Mouse (Mus musculus) liver, embryonic 14.5 days (tissue): Measurements from ENCODE around the gene Srp72. TPM values are rescaled to one million over a fixed set of nuclear protein-coding genes. Genes with fewer than 3 reads are reported as not detected.

Experiments used
- ATAC-seq: fragments of 200-750 bp; cut with Nextera tagmentation; 2 replicates; pipeline ENCODE4 v1.8.0; 2017; ENCODE audit warnings: moderate number of reproducible peaks, mild to moderate bottlenecking, moderate library complexity; ENCODE audit not compliant: insufficient read depth
- DNase-seq, 3 experiments: peaks; one replicate each; pipeline ENCODE4 v3.0.0-alpha.2; 2012 to 2013; ENCODE audit warnings: low read depth in 3 of 3, low spot score in 3 of 3
- H3K27ac ChIP-seq: fragments of 300-500 bp; sonication (generic); 2 replicates; pipeline ENCODE4 v1.5.1; 2014; ENCODE audit warnings: moderate library complexity, mild to moderate bottlenecking, control low read depth, inconsistent platforms
- H3K27me3 ChIP-seq: fragments of 300-500 bp; sonication (generic); 2 replicates; pipeline ENCODE4 v1.6.1; 2014; ENCODE audit warnings: mild to moderate bottlenecking, low read length, moderate library complexity; ENCODE audit not compliant: control insufficient read depth, insufficient read depth
- H3K36me3 ChIP-seq: fragments of 300-500 bp; sonication (generic); replicated peaks from 2 replicates; pipeline ENCODE4 v1.6.1; 2014; ENCODE audit warnings: low read depth; ENCODE audit not compliant: control insufficient read depth, insufficient read depth
- H3K4me1 ChIP-seq, 2 experiments: fragments of 200-500 bp in 1 of 2; fragments of 300-500 bp in 1 of 2; sonication (generic) in 1 of 2; replicated peaks; 2 replicates each; pipeline ENCODE4 v1.6.1; 2012 to 2014; ENCODE audit warnings: antibody characterized with exemption in 1 of 2, inconsistent platforms in 1 of 2, low read length in 1 of 2; ENCODE audit not compliant: control insufficient read depth in 2 of 2, insufficient read depth in 2 of 2
- H3K4me2 ChIP-seq: fragments of 300-500 bp; sonication (generic); 2 replicates; pipeline ENCODE4 v1.6.1; 2014; ENCODE audit warnings: low read depth, mild to moderate bottlenecking, control low read depth, moderate library complexity
- H3K4me3 ChIP-seq, 2 experiments: fragments of 200-500 bp in 1 of 2; fragments of 300-500 bp in 1 of 2; sonication (generic) in 1 of 2; 2 replicates each; pipeline ENCODE4 v1.5.1; 2012 to 2014; ENCODE audit warnings: low read depth in 2 of 2, low read length in 2 of 2, mild to moderate bottlenecking in 2 of 2, control low read depth in 1 of 2, inconsistent platforms in 1 of 2, moderate library complexity in 1 of 2; ENCODE audit not compliant: insufficient read depth in 1 of 2
- H3K9ac ChIP-seq: fragments of 300-500 bp; sonication (generic); replicated peaks from 2 replicates; pipeline ENCODE4 v1.6.1; 2014; ENCODE audit warnings: mild to moderate bottlenecking, control low read depth, moderate library complexity
- H3K9me3 ChIP-seq: fragments of 300-500 bp; sonication (generic); 2 replicates; pipeline ENCODE4 v1.6.1; 2016; ENCODE audit warnings: low read length, mixed read lengths; ENCODE audit not compliant: control insufficient read depth
- CTCF ChIP-seq: IDR thresholded peaks from 2 replicates; pipeline ENCODE4 v1.5.1; 2016; ENCODE audit warnings: antibody characterized with exemption, low read depth, control low read depth
- EP300 ChIP-seq: IDR thresholded peaks from 2 replicates; pipeline ENCODE4 v1.6.1; 2016; ENCODE audit warnings: antibody characterized with exemption, low read depth
- WGBS: fragments of 180-500 bp; shearing (Covaris S2); extraction: QIAGEN DNeasy Blood & Tissue Kit; methylation state at CpG from one replicate; pipeline ENCODE4 v1.1.7; 2014; ENCODE audit not compliant: insufficient replicate concordance; 5-methylcytosine and 5-hydroxymethylcytosine counted together
- polyA plus RNA-seq, 2 experiments: library from polyadenylated mRNA; depleted of rRNA in 1 of 2; stranded (reverse) in 1 of 2; unstranded in 1 of 2; fragments of >200 nt; fragmentation: Nextera tagmentation in 1 of 2; extraction: Ambion mirVana in 1 of 2; gene quantifications; 2 replicates each; pipeline versions ENCODE4 v1.2.1 to v1.2.3; 2012 to 2014

The Srp72 gene
- polyA plus RNA-seq, 2 experiments: 32.3 to 45.5 TPM

- peak overlapping the region; percentile 15; the same call in 1 of the 2 replicates for H3K4me2 ChIP-seq
- TF ChIP-seq EP300: no peak
- TF ChIP-seq CTCF: no peak
- no peak overlapping the region for H3K4me3 ChIP-seq
- no peaks in the 10 kb centered on the region for H3K27me3 ChIP-seq
- DNase-seq: no peak
- peak overlapping the region; percentile 13 for H3K9ac ChIP-seq
- 68% methylated on average over 4 of the region's 4 CpGs for WGBS
- peaks cover 16% of the 10 kb centered on the region for H3K36me3 ChIP-seq
- peaks cover 8 to 16% of the 10 kb centered on the region in 2 experiments for H3K4me1 ChIP-seq
- no peaks in the 10 kb centered on the region for H3K9me3 ChIP-seq
- no peak overlapping the region for H3K27ac ChIP-seq
- ATAC-seq: no peak
These were observed 26.7 kb upstream of the Srp72 start for GRCm38 (mm10) chr5:76947758-76948157.

DNA sequence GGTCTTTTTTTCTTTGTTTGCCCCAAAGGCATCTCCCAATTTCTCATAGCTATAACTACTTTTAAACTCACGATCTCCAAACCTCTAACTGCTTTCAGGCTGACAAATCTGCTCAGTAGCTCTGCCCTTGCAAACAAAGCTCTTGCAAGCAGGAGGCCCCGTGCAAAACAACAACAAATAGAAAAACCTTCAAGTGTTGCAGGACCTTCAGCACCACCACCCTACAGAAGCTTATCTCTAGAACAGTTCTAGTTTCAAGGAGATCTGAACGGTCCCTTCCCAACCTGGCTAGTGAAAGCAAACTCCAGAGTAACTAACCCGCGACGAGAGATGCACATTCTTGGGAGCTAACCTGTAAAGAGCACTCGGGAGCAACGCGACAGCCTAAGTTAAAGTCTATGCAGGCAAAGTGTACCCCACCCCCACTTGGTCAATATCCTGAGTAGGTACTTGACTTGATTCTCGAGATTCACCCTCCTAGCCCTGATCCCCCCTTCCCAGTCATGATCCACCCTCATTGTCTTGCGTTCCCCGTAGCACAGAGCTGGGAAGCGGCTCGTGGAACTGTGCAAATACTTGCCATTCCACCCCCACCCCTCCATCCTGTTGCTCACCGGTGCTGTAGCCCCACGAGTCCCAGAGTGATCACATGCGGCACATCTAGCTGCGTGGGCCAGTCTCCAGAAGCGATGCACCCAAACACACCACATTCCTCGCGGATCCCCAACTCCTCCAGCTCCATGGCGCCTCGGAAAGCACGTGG is 24.0 kb upstream of the Srp72 start:
- Histone ChIP-seq H3K27ac (peak overlapping the region; percentile 38), H3K4me1 (peaks cover 14 to 30% of the 10 kb centered on the region in 2 experiments), H3K36me3 (peaks cover 28% of the 10 kb centered on the region), H3K4me3 (peak overlapping the region; percentile 65 to 88), H3K4me2 (peak overlapping the region; percentile 91), H3K9ac (peak overlapping the region; percentile 73), H3K27me3 (no peaks in the 10 kb centered on the region), H3K9me3 (no peaks in the 10 kb centered on the region)
- TF ChIP-seq CTCF: no peak
- no peak for TF ChIP-seq EP300
- whole genome bisulfite sequencing: under 1% methylated on average over 24 of the region's 24 CpGs
- ATAC-seq: peak; percentile 1; the same call in 1 of the 2 replicates
- DNase-seq: no peak

DNA sequence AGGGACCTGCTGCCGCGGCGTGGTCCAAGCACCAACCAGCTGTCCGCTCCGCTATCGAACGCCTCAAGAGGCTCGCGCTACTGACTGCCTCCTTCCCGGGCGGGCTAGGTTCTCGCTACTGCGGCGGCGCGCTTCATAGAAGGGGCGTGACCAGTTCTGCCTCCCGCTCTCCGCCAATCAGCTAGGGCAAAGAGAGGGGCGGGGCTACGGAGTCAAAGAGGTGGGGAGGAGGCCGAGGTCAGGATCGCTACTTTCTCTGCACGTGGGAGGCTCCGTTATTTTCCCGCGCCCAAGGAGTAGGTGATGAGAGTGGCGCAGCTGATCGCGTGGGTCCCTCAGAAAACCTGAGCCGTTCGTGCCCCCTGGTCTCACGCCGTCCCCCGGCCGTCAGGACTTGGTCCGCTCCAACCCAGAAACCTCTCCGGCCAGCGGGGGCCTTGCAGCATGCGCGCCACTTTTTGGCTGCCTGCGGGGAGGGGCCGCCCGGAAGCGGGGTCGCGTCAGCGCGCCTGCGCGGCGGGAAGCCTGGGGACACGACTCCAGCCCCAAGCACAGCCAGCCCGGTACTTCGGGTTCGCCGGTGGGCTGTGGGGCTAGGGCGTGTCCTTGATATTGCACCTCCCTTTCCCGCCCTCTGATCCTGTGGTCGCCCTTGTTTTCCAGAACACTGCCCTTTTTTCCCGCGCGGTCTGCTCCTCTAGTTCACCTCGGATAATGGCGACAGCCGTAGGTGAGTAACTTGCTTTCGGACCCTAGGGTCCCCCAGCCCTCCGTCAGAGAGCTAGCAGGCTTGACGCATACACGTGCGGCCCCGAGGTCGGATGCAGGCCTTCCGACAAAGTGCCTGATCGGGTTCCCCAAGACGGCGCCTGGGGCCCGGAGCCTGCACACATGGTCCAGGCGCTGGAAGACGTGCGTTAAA is 23.1 kb upstream of the Srp72 start, which contains the start of the genes Paics and Ppat:
Gene Paics, plus strand, starts transcription at position 202 of the 922 bp plus-strand sequence.
Gene Ppat, minus strand, starts transcription at position 473 of the 922 bp plus-strand sequence.
- TF ChIP-seq EP300 (peak; percentile 32), CTCF (0 out of 2 replicates have a peak, but pooled peaks have one; percentile 13)
- Histone ChIP-seq H3K4me1 (peaks cover 14 to 32% of the 10 kb centered on the region in 2 experiments), H3K9ac (peak within 1 kb of the TSS; percentile 89), H3K36me3 (peaks cover 28% of the 10 kb centered on the region), H3K4me2 (peak within 1 kb of the TSS; percentile 91), H3K9me3 (no peaks in the 10 kb centered on the region), H3K27me3 (no peaks in the 10 kb centered on the region), H3K4me3 (peak within 1 kb of the TSS; percentile 88 to 89), H3K27ac (peak within 1 kb of the TSS; percentile 73)
- under 1% methylated on average over 81 of the region's 81 CpGs for WGBS
- ATAC-seq (peak; percentile 90), DNase-seq (peak; percentile 98)

DNA sequence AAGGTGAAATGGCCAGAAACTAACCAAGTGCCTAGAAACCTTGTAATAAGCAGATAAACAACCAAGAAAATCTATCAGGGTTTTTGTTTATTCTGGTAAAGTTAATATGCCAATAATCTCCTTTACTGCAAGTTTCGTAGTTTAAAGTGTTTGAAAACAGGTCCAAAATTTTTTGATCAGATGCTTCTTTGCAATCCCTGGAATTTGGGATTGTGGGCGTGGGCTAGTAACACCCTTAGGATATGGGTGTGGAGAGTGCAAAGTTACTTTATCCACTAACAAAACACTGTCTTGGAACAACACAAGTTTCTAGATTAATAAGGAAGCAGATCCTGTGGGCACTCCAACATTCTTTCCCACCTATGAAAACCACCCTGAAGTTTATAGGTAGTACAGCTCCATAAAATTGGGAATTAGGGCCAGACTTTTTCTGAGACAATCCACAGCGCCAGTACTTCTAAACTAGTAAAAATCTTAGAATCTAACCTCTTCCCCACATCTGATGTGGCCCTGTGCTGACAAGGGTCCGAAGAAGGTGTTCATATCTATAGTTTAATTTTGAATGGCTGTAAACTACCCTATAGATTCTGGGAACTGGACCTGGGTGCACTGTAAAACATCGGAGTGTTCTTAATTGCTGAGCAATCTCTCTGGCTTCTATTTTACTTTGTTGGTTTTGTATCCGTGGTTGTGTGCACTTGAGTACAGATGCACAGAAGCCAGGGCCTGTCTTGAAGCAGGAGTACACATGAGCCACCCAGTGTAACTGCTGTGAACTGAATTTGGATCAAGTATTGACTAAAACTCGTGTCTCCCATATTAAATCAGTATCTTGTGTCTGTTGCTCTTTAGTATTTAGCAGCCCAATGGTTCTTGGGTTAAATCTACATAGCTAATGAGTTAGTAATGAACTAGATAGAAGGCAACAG is 22.1 kb upstream of the Srp72 start:
- 5% methylated on average over 7 of the region's 7 CpGs for WGBS
- TF ChIP-seq EP300 (no peak), CTCF (no peak)
- Histone ChIP-seq H3K4me2 (peak overlapping the region; percentile 91), H3K27ac (peak overlapping the region; percentile 73), H3K36me3 (peaks cover 36% of the 10 kb centered on the region), H3K27me3 (no peaks in the 10 kb centered on the region), H3K4me1 (peaks cover 11 to 27% of the 10 kb centered on the region in 2 experiments), H3K4me3 (peak overlapping the region; percentile 88 to 89), H3K9me3 (no peaks in the 10 kb centered on the region), H3K9ac (peak overlapping the region; percentile 89)
- ATAC-seq: no peak
- DNase-seq: no peak
